In the genomic region with DNA sequence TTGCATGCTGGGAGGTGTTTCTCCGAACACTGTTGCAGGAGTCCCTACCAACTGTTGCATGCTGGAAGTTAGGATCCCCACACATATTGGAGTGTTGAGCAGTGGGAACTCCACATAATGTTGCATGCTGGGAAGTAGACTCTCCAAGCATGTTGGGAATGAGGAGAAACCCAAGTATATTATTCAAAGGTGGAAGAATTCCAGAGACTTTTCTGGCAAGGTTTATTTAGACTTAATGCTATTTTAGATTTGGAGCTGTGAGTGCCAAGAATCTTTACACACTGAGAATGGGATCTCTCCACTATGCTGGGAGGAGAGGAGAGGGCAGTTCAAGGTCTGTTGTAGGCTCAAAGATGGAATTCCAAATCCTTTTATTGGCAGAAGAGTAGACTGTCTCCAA, we compare ENCODE assay signal across 40 mouse cellular contexts. TPM values are rescaled to one million over a fixed set of nuclear protein-coding genes. Genes with fewer than 3 reads are reported as not detected.
"Had no signal": no experiment of that assay in that cellular context is flagged by ENCODE, and none has a peak within 500 bp of the region (broad histone marks: within the 10 kb centered on the region; RNA-seq: fewer than 3 reads in every experiment).

No protein-coding gene starts in this region.

- H3K27me3 ChIP-seq: heart, embryonic 12.5 days; heart, embryonic 15.5 days; hindbrain, embryonic 12.5 days; hindbrain, embryonic 15.5 days; intestine, embryonic 15.5 days had no signal

- H3K4me1 ChIP-seq: heart, embryonic 10.5 days; hindbrain, embryonic 10.5 days; hindbrain, embryonic 12.5 days; hindbrain, embryonic 13.5 days; hindbrain, embryonic 15.5 days; intestine, embryonic 15.5 days; kidney, embryonic 15.5 days had no signal

- H3K9me3 ChIP-seq: heart, embryonic 10.5 days; heart, embryonic 12.5 days; heart, embryonic 13.5 days; heart, embryonic 15.5 days; hindbrain, embryonic 10.5 days; hindbrain, embryonic 12.5 days; hindbrain, embryonic 13.5 days; hindbrain, embryonic 15.5 days; intestine, embryonic 15.5 days; kidney, embryonic 15.5 days had no signal

- H3K4me3 ChIP-seq: heart, embryonic 10.5 days; heart, embryonic 12.5 days; heart, embryonic 13.5 days; heart, embryonic 15.5 days; hindbrain, embryonic 10.5 days; hindbrain, embryonic 12.5 days; hindbrain, embryonic 13.5 days; hindbrain, embryonic 15.5 days; intestine, embryonic 15.5 days; kidney, embryonic 15.5 days; layer of hippocampus, adult 2 months; left cerebral cortex, adult 2 months had no signal

- H3K9ac ChIP-seq: heart, embryonic 12.5 days; heart, embryonic 13.5 days; heart, embryonic 15.5 days; hindbrain, embryonic 12.5 days; hindbrain, embryonic 13.5 days; hindbrain, embryonic 14.5 days; hindbrain, embryonic 15.5 days; intestine, embryonic 15.5 days; kidney, embryonic 15.5 days had no signal

- DNase-seq: heart, postnatal 10 days; heart, postnatal 14 days; heart, postnatal 36 days; heart, postnatal 4 days; kidney, adult 11 months; kidney, adult 18-20 months; kidney, adult 2 months; kidney, adult 8-10 months; kidney, adult 9 months; kidney, postnatal 10 days; kidney, postnatal 14 days; kidney, postnatal 25 days; kidney, postnatal 36 days; kidney, postnatal 4 days; layer of hippocampus, adult 9-11 months; layer of hippocampus, postnatal 36 days had no signal

- H3K36me3 ChIP-seq: heart, embryonic 10.5 days; heart, embryonic 12.5 days; heart, embryonic 13.5 days; heart, embryonic 15.5 days; hindbrain, embryonic 10.5 days; hindbrain, embryonic 12.5 days; hindbrain, embryonic 13.5 days; hindbrain, embryonic 15.5 days; intestine, embryonic 15.5 days; kidney, embryonic 15.5 days had no signal

- H3K27ac ChIP-seq: heart, embryonic 10.5 days; heart, embryonic 13.5 days; heart, embryonic 15.5 days; hindbrain, embryonic 10.5 days; hindbrain, embryonic 12.5 days; hindbrain, embryonic 13.5 days; hindbrain, embryonic 14.5 days; hindbrain, embryonic 15.5 days; hindbrain, postnatal 0 days; intestine, embryonic 15.5 days; kidney, embryonic 15.5 days; kidney, postnatal 0 days; layer of hippocampus, adult 2 months; left cerebral cortex, adult 2 months had no signal

- H3K4me2 ChIP-seq: heart, embryonic 12.5 days; heart, embryonic 13.5 days; heart, embryonic 15.5 days; hindbrain, embryonic 12.5 days; hindbrain, embryonic 13.5 days; hindbrain, embryonic 14.5 days; hindbrain, embryonic 15.5 days; intestine, embryonic 15.5 days; kidney, embryonic 15.5 days had no signal

- ATAC-seq: hindbrain, embryonic 16.5 days; hindbrain, postnatal 0 days; inflammation-experienced regulatory T-cells, adult 6 months; intestine, embryonic 15.5 days; intestine, embryonic 16.5 days; intestine, postnatal 0 days had no signal

RNA-seq across cellular contexts. Expression of a gene that starts 8.1 kb away (rescaled TPM):
- total RNA-seq: hematopoietic stem cell, adult 5-6 weeks; hindbrain, postnatal 0 days had no signal
- polyA plus RNA-seq: hindbrain, embryonic 10.5 days; hindbrain, embryonic 14.5 days; hindbrain, embryonic 15.5 days; hindbrain, embryonic 16.5 days; inflammation-experienced regulatory T-cells, adult 6 months; intestine, embryonic 14.5 days; kidney, embryonic 14.5 days; kidney, postnatal 0 days had no signal

RNA-seq across cellular contexts. Expression of a gene that starts 41.6 kb away (rescaled TPM):
- total RNA-seq: heart, postnatal 10 days; heart, postnatal 14 days; heart, postnatal 25 days; heart, postnatal 36 days; hematopoietic stem cell, adult 5-6 weeks had no signal
- polyA plus RNA-seq: heart, postnatal 0 days; inflammation-experienced regulatory T-cells, adult 6 months had no signal
